Mouse (Mus musculus): ENCODE data around the gene Hist1h4b. TPM values are rescaled to one million over a fixed set of nuclear protein-coding genes. Genes with fewer than 3 reads are reported as not detected.

Gene Hist1h4b
- polyA plus RNA-seq (2012; rRNA removed), result 20.0 and 26.6 TPM in 2 replicates
- polyA plus RNA-seq (2014; fragmentation: Nextera tagmentation; extraction: Ambion mirVana), result 4.4 and 6.6 TPM in 2 replicates

DNA sequence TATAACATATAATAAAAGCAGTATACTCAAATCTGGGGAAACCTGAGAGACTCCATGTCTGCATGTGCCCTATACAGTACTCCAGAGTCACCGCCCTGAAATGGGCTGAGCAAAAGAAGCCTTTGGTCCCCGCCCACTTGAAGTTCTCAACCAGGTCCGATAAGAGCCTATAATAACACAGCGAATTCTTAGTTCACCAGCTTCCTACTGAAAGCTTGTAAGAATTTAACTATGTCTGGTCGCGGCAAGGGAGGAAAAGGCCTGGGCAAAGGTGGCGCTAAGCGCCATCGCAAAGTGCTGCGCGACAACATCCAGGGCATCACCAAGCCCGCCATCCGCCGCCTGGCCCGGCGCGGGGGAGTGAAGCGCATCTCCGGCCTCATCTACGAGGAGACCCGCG is at the start of gene Hist1h4b:
Gene Hist1h4b, plus strand, starts transcription at position 224 of the 400 bp plus-strand sequence.
- Histone ChIP-seq H3K36me3 (ENCODE audit: control insufficient read depth, insufficient read depth, low read length) (no peaks in the 10 kb centered on the region), H3K27ac (replicated peaks; ENCODE audit: low read depth, low read length) (peak within 1 kb of the TSS; percentile 93), H3K27me3 (ENCODE audit: control insufficient read depth, insufficient read depth, low read length) (no peaks in the 10 kb centered on the region), H3K4me1 (ENCODE audit: control insufficient read depth, insufficient read depth, low read length) (peaks cover 16% of the 10 kb centered on the region), H3K9me3 (ENCODE audit: control insufficient read depth, low read length) (no peaks in the 10 kb centered on the region), H3K4me3 (replicated peaks; ENCODE audit: low read length) (peak within 1 kb of the TSS; percentile 40), H3K4me2 (replicated peaks; ENCODE audit: low read depth, low read length, severe bottlenecking) (peak within 1 kb of the TSS; percentile 82), H3K9ac (ENCODE audit: low read depth, low read length, severe bottlenecking) (peak within 1 kb of the TSS; percentile 56)
- under 1% methylated on average over 15 of the region's 22 CpGs for WGBS
- ATAC-seq (ENCODE audit: low FRiP score, low read depth) (peak; percentile 72), DNase-seq (ENCODE audit: low spot score) (peak; percentile 100)
- peak; percentile 70; the same call in 1 of the 2 replicates for TF ChIP-seq POLR2A (IDR thresholded peaks at IDR 0.05; ENCODE audit: borderline replicate concordance, extremely low read depth, insufficient read depth, insufficient read length)

DNA sequence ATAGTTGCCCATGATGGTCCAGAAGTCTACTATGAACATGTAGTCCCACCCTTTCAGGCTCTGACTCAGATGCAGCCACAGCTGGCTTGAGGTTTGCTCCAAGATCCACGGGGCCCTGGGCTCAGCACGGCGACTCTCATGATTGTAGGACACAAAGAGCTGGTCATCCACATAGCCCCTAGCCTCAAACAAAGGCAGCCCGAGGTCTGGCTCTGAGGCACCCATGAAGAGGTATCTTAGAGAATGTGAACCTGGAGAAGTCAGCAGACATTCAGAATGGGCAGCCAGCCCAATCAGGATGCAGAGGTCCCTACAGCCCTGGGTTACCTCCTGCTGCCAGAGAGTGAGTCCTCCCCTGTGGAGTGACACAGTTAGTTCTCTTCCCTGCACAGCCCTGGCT is 48.8 kb upstream of the Hist1h4b start:
- no peak overlapping the region for H3K4me2 ChIP-seq (replicated peaks; ENCODE audit: low read depth, low read length, severe bottlenecking)
- ATAC-seq (ENCODE audit: low FRiP score, low read depth), result no peak
- H3K4me1 ChIP-seq (ENCODE audit: control insufficient read depth, insufficient read depth, low read length), result peaks cover 10% of the 10 kb centered on the region
- no peaks in the 10 kb centered on the region for H3K36me3 ChIP-seq (ENCODE audit: control insufficient read depth, insufficient read depth, low read length)
- 80% methylated on average over 4 of the region's 4 CpGs for WGBS
- H3K27me3 ChIP-seq (ENCODE audit: control insufficient read depth, insufficient read depth, low read length), result no peaks in the 10 kb centered on the region
- DNase-seq (ENCODE audit: low spot score), result no peak
- no peaks in the 10 kb centered on the region for H3K9me3 ChIP-seq (ENCODE audit: control insufficient read depth, low read length)
- TF ChIP-seq POLR2A (IDR thresholded peaks at IDR 0.05; ENCODE audit: borderline replicate concordance, extremely low read depth, insufficient read depth, insufficient read length), result no peak
- H3K9ac ChIP-seq (ENCODE audit: low read depth, low read length, severe bottlenecking), result no peak overlapping the region
- H3K4me3 ChIP-seq (replicated peaks; ENCODE audit: low read length), result no peak overlapping the region
- H3K27ac ChIP-seq (replicated peaks; ENCODE audit: low read depth, low read length), result no peak overlapping the region

GRCm38 (mm10) chr13:23708654-23709053 is 48.2 kb upstream of the Hist1h4b start:
- Histone ChIP-seq H3K4me2 (replicated peaks; ENCODE audit: low read depth, low read length, severe bottlenecking) (no peak overlapping the region), H3K9me3 (ENCODE audit: control insufficient read depth, low read length) (no peaks in the 10 kb centered on the region), H3K27me3 (ENCODE audit: control insufficient read depth, insufficient read depth, low read length) (no peaks in the 10 kb centered on the region), H3K9ac (ENCODE audit: low read depth, low read length, severe bottlenecking) (no peak overlapping the region), H3K4me3 (replicated peaks; ENCODE audit: low read length) (no peak overlapping the region), H3K4me1 (ENCODE audit: control insufficient read depth, insufficient read depth, low read length) (peaks cover 10% of the 10 kb centered on the region), H3K36me3 (ENCODE audit: control insufficient read depth, insufficient read depth, low read length) (no peaks in the 10 kb centered on the region), H3K27ac (replicated peaks; ENCODE audit: low read depth, low read length) (no peak overlapping the region)
- ATAC-seq (ENCODE audit: low FRiP score, low read depth) (no peak), DNase-seq (ENCODE audit: low spot score) (no peak)
- no peak for TF ChIP-seq POLR2A (IDR thresholded peaks at IDR 0.05; ENCODE audit: borderline replicate concordance, extremely low read depth, insufficient read depth, insufficient read length)
- WGBS, result 62% methylated on average over 4 of the region's 4 CpGs

DNA sequence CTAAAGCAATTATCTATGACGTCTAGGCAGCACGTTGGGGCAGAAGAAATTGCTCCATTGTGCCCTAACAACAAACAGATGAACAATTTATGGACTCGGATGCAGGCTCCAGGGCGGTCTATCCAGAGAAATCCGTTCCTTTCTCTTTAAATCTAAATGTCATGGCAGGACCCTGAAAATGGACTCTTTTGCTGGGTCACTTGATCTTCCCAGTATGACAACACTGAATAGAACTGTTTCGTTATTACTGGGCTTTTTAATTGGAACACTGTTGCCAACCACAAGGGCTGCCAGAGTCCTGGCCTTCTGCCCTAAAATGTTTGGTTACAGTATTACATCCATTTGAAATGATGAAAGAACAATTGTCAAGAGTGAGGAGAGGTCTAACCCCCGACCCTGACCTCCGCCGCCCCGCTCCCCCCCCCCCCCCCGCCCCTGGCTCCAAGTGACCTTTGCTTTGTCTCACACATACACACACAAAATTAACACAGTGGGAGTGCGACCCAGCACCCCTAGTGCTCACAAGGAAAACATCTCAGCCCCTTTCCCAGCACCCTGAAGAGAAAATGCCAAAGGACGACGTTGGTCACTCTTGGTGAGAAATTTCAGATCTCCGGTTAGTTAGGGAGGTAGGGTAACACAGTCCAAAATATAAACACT is 47.0 kb upstream of the Hist1h4b start:
- 16% methylated on average over 15 of the region's 15 CpGs for WGBS
- ATAC-seq (ENCODE audit: low FRiP score, low read depth) (peak; percentile 21; the same call in 1 of the 2 replicates), DNase-seq (ENCODE audit: low spot score) (no peak)
- no peaks in the 10 kb centered on the region for H3K36me3 ChIP-seq (ENCODE audit: control insufficient read depth, insufficient read depth, low read length)
- H3K9me3 ChIP-seq (ENCODE audit: control insufficient read depth, low read length), result no peaks in the 10 kb centered on the region
- peak overlapping the region; percentile 39 for H3K4me3 ChIP-seq (replicated peaks; ENCODE audit: low read length)
- no peaks in the 10 kb centered on the region for H3K27me3 ChIP-seq (ENCODE audit: control insufficient read depth, insufficient read depth, low read length)
- peak overlapping the region; percentile 64 for H3K4me2 ChIP-seq (replicated peaks; ENCODE audit: low read depth, low read length, severe bottlenecking)
- no peak for TF ChIP-seq POLR2A (IDR thresholded peaks at IDR 0.05; ENCODE audit: borderline replicate concordance, extremely low read depth, insufficient read depth, insufficient read length)
- no peak overlapping the region for H3K27ac ChIP-seq (replicated peaks; ENCODE audit: low read depth, low read length)
- H3K4me1 ChIP-seq (ENCODE audit: control insufficient read depth, insufficient read depth, low read length), result peaks cover 10% of the 10 kb centered on the region
- H3K9ac ChIP-seq (ENCODE audit: low read depth, low read length, severe bottlenecking), result peak overlapping the region; percentile 57

DNA sequence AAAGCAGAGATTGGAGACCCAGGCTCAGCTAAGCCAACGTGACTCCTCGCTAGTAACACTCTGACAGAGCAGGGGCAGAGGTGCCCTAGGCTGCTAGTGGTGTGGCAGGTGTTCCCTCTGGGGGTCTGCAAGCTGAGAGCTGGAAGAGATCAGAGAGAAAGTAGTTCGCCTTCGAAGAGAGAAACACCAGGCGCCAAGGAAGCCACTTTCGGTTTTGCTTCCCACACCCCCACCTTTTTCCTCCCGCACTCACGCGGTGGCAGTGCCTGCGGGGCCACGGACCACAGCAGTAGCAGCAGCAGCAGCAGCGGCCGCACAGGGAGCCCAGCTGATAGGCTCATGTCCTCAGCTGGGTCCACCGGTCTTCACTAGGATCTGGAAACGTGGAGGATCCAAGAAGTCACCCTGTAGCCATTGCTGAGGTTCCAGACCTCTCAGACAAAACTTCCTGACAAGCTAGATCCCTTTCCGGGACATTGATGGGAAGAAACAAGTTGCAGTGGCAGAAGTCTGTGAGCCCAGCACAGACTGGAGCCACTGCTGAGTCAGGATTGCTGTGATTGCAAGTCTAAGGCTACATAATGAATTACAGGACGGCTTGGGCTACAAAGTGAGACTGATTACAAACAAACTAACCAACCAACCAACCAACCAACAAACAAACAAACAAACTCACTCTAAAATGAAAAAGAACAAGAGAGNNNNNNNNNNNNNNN is 46.3 kb upstream of the Hist1h4b start, which contains the start of gene Hfe:
Gene Hfe, minus strand, starts transcription at position 481 of the 716 bp plus-strand sequence.
- Histone ChIP-seq H3K36me3 (ENCODE audit: control insufficient read depth, insufficient read depth, low read length) (no peaks in the 10 kb centered on the region), H3K27me3 (ENCODE audit: control insufficient read depth, insufficient read depth, low read length) (no peaks in the 10 kb centered on the region), H3K9me3 (ENCODE audit: control insufficient read depth, low read length) (no peaks in the 10 kb centered on the region), H3K9ac (ENCODE audit: low read depth, low read length, severe bottlenecking) (peak within 1 kb of the TSS; percentile 57), H3K4me2 (replicated peaks; ENCODE audit: low read depth, low read length, severe bottlenecking) (peak within 1 kb of the TSS; percentile 64), H3K27ac (replicated peaks; ENCODE audit: low read depth, low read length) (no peak within 1 kb of the TSS; the same call in 1 of the 2 replicates), H3K4me3 (replicated peaks; ENCODE audit: low read length) (peak within 1 kb of the TSS; percentile 39), H3K4me1 (ENCODE audit: control insufficient read depth, insufficient read depth, low read length) (peaks cover 10% of the 10 kb centered on the region)
- peak; percentile 42; the same call in 1 of the 2 replicates for ATAC-seq (ENCODE audit: low FRiP score, low read depth)
- no peak for TF ChIP-seq POLR2A (IDR thresholded peaks at IDR 0.05; ENCODE audit: borderline replicate concordance, extremely low read depth, insufficient read depth, insufficient read length)
- peak; percentile 36 for DNase-seq (ENCODE audit: low spot score)
- WGBS, result 2% methylated on average over 17 of the region's 17 CpGs
